Mouse (Mus musculus): ENCODE measurements at regions not wholly inside any gene's neighbourhood (a gene's known extent, or its start where the extent isn't known, plus 50 kb on each side); places are given as distances from the start of the nearest gene placed in this dataset.
A peak's percentile ranks its signal among the peaks of the same experiment; 100 is the strongest.

DNA sequence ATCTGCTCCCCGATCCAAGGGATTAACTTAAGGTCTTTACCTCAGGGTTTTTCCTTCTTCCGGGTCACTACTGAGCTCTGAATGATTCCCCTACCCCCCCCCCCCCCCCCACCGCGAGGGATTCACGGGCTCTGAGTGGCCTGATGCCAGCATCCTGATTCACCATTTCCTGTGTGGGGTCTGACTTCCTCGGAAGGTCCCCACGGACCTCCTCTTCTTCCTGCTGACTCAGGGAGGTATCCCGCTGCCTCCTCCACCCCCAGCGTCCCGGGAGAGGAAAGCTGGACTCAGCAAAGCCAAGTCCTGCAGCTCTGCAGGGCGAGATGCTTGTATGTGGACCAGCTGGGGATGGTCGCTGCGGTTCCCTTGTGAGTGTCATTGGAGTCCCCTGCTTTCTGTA, 110.5 kb upstream of the Zfp217 start:
- DNase-seq (ENCODE audit: low spot score in 2 of 2), result no peak

DNA sequence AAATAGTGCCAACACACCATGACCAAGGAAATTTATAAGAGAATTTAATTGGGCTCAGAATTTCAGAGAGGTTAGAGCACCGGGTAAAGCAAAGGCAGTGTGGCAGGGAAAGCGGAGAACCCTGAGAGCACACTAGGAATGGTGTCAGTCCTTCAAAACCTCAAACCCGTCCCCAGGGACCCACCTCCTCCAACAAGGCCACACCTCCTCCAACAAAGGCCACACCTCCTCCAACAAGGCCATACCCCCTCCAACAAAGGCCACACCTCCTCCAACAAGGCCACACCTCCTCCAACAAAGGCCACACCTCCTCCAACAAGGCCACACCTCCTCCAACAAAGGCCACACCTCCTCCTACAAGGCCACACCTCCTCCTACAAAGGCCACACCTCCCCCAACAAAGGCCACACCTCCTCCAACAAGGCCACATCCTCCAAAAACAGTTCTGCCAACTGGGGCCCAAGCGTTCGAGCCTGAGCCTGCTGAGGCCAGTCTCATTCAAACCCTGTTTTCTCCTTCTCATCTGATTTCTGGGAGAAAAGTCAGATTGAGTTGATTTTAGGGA, 109.8 kb upstream of the Zfp217 start:
- DNase-seq (ENCODE audit: low spot score in 2 of 2), result no peak

DNA sequence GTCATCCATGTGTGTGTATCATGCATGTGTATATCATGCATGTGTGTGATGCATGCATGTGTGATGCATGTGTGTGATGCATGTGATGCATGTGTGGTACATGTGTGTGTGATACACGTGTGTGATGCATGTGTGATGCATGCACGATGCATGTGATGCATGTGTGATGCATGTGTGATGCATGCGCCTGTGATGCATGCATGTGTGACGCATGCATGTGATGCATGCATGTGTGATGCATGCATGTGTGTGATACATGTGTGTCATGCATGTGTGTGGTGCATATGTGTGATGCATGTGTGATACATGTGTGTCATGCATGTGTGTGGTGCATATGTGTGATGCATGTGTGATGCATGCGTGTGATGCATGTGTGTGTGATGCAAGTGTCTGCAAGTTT, 108.1 kb upstream of the Zfp217 start:
- DNase-seq (ENCODE audit: low spot score in 2 of 2), result no peak

DNA sequence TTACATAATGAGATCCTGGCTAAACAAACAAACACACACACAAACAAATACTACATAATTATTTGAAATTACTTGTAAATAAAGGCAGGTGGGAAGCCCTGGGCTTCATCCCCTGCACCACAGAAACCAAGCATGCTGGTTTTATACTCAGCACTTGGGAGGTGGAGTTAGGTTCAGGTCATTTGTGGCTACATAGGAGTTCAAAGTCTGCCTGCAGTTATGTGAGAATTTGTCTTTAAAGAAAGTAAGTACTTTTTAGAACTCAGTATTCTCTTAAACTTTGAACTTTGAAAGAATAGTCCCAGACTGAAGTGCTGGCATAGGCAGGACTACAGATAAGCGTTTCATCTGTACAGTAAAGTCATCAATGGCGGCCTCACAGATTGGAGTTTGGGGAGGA, 107.6 kb upstream of the Zfp217 start:
- DNase-seq (ENCODE audit: low spot score in 2 of 2), result no peak

DNA sequence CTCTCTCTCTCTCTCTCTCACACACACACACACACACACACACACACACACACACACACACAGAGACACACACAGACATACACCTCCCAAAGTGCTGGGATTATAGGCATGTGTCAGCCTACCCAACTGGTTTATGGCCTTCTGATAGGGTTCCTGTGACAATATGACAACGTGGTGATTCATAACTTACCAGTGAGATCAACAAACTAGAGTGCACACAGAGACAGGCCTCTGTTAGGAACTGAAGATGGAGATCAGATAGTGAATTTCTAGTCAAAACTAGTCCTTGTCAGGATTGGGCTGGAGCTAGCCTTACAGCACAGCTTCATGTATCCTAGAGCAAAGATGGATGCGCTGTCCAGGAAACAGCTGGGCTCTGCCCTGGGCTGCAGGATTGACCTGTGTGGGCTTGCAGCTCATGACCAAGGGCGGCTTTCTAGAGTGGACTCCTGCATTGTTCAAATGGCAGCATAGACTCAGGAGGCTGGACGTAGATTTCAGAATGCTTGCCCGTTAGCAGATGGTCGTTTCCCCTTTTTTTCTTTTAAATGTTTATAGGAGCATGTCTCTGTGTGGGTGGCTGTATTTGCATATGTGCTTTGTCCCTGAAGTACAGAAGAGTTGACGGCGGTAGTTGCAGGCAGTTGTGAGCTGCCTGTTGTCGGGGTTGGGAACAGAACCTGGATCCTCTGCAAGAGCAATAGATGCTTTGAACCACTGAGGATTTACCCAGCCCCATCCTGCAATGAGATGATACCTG, 106.0 kb upstream of the Zfp217 start:
- no peak for DNase-seq (ENCODE audit: low spot score in 2 of 2)

DNA sequence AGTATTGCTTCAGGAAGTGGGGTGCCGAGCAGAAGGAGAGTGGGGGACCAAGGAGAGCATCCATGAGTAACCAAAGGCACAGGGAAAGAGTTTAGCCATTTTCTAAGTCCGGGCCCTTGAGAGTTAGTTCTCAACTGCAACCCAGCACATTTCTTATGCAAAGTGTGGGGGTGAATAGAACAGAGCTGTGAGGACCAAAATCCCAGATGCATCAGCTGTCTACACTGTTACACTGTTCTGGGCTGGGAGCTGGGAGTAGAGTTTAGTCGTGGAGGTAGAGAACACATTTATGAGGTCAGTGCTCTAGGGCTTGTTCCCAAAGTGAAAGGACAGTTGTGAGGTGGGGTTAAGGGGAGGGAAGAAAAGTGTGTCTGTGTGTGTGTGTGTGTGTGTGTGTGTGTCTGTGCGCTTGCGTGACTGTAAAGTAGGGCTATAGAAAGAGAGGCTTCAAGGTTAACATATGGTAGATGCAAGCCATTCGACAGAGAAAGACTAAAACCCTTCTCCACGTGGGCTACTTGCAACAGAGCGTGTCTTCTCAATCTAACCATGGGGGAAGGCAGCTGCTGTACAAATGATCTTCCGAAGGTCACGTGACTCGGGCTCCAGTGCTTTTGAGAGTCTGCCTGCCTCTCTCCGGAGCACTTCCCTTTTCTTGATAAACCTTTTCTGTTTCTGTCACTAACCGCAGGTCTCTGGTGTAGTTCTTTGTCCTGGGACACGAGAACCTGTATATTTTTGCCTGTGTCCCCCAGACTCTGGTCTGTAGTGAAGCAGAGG, 104.5 kb upstream of the Zfp217 start:
- DNase-seq (ENCODE audit: low spot score in 2 of 2), result peak; percentile 76 to 82

DNA sequence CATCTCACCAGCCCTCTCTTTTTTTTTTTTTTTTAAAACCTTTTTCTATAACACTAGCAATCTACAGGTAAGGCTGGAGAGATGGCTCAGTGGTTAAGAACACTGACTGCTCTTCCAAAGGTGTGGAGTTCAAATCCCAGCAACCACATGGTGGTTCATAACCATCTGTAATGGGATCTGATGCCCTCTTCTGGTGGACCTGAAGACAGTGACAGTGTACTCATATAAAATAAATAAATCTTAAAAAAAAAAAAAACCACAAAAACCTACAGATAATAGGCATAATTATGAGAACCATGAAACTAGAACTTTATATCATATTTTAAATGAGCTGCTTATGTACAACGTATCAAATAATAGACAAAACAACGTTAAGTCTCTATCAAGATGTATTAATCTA, 102.8 kb upstream of the Zfp217 start:
- no peak for DNase-seq (ENCODE audit: low spot score in 2 of 2)

DNA sequence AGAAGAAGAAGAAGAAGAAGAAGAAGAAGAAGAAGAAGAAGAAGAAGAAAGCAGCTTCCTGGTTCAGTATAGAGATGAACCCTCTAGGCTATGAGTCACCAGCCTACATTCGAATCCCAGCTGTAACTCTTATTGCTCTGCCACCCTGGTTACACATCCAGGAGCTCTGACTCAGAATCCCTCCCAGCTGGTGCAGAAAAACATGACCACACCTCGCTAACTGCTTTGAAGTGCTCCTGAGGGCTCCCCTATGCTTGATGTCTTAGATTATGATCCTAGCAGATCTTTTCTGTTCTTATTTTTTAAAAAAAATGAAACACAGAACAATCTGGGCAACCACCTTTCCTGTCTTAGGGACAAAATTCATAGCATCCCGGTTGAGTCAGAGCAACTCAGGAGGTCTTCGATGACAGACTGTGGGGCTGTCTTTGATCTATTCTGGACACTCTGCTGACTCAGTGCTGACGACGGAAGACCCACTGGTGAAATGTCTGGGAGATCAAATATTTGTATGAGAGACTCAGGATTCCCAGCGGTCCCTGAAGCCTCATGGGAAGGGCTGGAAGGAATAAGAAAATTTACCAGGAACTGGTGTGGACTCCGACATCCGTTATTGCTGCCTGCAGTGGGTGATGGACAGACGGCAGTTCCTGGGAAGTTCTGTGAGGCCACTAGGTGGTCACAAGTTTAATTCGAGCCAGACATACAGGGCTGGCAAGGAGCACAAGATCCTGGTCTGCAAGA, 100.0 kb upstream of the Zfp217 start:
- DNase-seq (ENCODE audit: low spot score in 2 of 2), result no peak

DNA sequence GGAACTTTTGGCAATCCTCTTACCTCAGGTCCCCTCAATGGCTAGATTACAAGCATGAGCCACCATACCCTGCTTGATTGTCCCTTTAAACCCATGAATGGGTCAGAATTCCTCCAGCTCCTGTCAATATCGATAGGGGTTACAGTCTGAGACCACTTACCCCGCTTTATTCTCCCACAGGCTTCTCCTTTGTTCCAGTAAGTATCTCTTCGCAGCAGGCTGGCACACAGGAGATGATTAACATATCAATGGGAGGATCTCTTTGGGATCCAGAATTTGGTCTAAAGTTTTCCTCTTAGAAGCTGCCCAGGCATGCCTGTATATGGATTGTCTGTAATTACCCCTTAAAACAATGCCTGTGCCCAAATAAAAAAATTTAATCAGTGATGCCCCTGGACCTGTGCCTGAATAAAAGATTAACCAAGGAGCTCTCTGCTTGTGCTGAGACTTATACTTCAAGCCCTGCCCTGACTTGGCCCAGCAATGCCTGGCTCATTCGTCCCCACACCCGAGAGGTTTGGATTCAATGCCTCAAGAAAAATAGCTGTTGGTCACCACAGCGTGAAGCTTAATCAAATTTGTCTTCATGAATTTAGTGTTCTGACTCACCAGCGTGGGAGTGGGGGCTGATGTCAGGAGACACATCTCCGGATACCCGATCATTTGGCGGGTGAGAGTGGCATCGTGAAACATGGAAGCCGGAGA, 97.9 kb upstream of the Zfp217 start:
- no peak for DNase-seq (ENCODE audit: low spot score in 2 of 2)

DNA sequence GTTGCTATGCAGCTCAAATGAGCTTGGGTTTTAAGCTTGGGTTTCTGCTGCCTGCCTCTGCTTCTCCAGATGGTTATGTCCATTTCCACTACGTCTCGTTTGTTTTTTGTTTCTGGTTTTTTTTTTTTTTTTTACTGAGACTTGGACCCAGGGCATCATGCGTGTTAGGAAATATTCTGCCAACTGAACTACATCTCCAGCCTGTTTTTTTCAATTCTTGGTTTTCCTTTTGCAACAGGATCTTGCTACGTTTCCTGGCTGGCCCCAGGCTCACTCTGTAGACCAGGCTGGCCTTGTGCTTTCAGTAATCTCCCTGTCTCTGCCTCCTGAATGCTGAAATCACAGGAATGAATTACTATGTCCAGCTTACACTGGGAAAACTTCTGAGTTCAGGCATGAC, 96.2 kb upstream of the Zfp217 start:
- no peak for DNase-seq (ENCODE audit: low spot score in 2 of 2)

DNA sequence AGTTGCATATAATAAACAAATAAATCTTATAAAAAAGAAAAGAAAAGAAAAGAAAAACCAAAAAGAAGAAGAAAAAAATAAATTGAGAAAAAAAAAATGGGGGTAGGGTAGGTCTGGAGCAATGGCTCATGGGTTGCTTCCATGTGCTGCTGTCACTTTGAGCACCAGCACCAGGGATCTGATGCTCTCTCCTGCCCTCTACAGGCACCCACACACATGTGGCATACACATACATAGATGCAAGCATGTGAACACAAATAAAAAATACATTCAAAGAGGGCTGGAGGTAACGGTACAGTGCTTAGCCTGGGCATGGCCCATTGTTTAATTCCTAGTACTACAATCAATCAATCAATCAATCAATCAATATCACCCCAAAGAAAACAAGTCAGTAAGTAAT, 90.1 kb upstream of the Zfp217 start:
- peak in 1 of 2 experiments; percentile 65 for DNase-seq (ENCODE audit: low spot score in 2 of 2)

DNA sequence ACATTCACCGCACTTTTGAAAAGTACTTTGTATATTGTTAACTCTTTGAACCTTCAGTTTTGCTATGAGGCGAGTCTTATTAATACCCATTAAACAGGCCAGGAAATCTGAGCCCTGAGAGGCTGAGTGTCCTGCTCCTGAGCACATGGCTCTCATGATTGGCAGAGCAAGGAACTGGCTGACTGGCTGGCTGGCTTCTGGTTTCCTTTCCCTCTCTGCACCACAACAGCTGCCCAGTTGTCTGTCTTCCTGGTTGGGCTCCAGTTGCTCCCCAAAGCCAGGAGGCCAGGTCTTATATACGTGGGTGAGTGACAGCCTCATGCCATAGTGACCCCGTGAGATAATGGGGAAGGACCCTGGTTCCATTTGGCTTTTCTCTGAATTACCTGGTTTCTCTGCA, 85.5 kb upstream of the Zfp217 start:
- no peak for DNase-seq (ENCODE audit: low spot score in 2 of 2)

DNA sequence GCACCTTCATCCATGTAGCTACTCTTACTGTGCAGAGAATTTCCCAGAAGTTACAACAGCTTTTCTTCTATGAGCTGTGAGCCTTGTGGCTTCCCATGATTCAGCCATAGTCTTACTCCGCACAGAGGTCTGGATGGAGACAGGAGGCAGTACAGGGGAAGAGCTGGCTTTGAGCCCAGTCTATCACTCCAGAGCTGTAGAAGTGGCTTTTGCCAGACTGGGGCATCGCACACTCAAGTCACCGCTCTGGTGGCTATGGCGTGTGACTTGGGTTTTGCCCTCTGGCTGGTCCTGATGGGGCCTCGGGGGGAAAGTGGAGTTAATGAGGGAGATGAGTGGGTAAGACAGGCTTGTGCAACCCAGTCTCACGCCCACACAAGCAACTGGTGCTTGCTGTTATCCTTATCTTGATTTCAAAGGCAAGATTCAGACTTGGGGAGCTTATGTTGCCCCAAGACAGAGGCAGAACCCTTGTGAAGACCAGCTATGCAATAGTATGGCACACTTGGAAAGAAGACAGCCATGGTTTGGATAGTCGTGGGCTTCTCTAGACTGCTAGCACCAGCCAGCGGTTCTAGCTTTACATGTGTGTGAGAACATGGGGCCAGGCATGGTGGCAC, 81.7 kb upstream of the Zfp217 start:
- no peak for DNase-seq (ENCODE audit: low spot score in 2 of 2)

DNA sequence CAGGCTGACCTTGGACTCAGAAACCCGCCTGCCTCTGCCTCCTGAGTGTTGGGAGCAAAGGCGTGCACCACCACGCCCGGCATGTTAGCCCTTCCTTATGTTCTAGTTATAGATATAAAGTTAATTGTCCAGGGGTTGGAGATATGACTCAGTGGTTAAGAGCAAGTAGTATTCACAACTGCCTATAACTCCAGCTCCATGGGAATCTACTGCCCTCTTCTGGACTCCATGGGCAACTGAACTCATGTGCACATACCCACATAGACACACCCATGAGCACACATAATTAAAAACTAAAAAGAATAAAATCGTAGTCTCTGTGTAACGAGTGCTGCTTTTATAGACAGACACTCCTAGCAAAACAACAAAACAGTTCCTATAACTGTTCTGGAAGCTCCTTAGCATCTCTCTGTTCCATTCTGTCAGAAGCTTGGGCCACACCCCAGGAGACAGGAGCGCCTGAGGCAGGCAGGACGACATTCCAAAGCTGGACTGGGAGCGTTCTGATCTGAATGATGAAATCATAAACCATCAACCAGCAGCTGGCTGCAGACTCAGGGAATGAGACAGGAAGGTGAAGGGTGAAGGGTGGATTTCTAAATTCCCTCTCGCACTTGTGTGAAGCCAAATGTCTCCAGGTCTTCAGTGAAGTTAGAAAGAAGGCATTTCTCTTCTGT, 80.6 kb upstream of the Zfp217 start:
- no peak for DNase-seq (ENCODE audit: low spot score in 2 of 2)

DNA sequence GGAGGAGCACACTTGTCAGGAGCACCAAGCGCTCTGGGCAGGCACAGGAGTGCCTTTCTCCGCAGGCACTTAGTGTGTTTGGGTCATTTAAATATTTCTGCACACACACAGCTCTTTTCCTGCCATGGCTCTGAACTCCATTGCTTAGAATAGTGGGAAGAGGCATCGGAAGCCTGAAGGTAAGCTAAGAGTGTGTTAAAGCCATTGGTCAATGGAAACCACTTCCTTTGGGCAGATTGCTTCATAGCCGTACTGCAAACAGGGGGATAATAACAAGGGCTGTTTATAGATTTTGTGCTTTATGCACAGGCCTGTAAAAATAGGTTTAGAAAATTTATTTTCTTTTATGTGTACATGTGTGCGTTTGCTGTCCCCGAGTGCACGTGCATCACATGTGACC, 76.0 kb upstream of the Zfp217 start:
- DNase-seq (ENCODE audit: low spot score in 2 of 2), result no peak

DNA sequence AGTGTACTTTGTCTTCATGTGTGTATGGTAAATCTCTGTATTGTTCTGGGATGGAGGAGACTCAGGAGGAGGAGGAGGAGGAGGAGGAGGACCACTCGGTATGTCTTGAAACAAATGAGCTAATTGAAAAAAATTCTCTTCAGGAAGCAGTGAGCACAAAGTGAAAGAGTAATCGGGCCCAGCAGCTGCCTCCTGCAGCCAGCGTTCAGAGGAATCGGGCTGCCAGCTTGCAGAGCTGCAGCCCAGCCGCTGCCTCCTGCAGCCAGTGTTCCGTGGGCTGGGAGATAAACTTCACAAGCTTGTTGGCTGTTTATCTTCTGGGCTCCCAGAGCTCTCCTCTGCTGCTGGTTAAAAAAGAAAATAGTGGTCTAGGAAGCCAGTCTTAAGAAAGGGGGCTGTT, 74.9 kb upstream of the Zfp217 start:
- peak in 1 of 2 experiments; percentile 30 for DNase-seq (ENCODE audit: low spot score in 2 of 2)

DNA sequence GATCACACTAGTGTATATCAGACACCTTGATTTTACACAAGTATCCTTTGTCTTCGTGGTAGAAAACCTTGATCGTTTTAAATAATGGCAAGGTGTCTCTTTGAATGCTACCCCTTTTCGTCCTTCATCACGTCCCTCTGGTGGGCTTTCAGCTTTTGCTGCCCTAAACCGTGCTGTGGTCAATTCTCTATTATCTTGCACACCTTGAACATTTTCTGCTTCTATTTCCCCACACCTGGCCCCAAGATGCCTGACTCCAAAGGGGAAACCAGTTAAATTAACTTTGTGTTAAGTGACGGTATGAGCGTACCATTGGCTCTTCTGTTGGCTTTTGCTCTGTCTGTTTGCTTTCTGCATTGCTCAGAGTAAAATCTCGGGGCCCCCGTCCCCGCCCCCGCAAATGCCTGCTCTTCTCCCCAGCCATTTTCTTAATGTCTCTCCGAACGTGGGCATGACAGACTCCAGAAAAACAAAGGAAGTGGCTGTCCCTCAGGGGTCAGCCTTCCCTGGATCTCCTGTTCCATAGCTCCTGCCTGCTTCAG, 74.2 kb upstream of the Zfp217 start:
- DNase-seq (ENCODE audit: low spot score in 2 of 2), result no peak

DNA sequence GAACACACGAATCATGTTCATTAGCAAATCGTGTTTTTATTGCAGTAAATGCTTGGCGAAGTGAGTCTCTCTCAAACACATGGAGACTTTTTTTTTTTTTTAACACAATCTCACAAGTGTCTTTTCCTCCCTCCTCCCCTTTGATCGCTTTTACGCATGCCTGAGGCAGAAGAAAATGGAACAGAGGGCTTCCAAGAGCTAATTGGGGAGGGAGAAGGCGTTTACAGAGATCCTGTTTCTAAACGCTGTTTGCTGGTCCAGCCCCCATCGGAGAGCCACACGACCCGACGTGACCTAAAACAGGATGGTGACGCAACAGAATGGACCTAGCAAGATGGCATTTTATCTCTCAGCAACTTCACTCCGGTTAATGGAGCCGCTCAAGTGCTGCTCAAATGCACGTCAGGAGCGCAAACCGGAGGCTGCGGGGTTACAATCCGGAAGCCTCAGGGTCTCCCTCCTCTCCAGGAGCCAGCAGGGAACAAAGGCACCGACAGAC, 73.0 kb upstream of the Zfp217 start:
- peak; percentile 50 to 72 for DNase-seq (ENCODE audit: low spot score in 2 of 2)

DNA sequence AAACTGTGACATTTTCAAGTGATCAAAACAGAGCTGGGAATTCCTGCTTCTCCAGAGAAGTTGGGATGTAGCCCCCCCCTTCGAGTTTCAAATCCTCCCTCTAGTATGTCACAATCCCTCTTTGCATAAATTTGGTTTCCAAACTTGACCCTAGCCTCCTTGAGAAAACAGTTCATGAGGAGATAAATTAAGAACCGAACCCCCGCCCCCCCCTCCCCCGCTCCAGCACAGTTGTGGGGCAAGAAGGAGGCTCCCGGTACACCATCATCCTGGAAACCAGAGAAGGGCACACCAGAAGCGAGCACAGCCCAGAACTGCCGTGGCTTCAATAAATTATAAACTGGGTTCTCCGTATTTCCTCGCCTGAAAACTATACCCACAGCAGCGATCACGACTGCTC, 72.5 kb upstream of the Zfp217 start:
- no peak for DNase-seq (ENCODE audit: low spot score in 2 of 2)

All from spleen, postnatal 4 days (tissue).